Mouse (Mus musculus): Measurements from ENCODE around the gene Fam228b. TPM values are rescaled to one million over a fixed set of nuclear protein-coding genes. Genes with fewer than 3 reads are reported as not detected.
"Not testable (repeated sequence)": the region's sequence is repeated elsewhere in the genome, so short reads cannot be mapped to it uniquely, and the experiment has no call there.

Fam228b gene
- polyA plus RNA-seq, 1 experiment from 2014 or later: 1.0 TPM

DNA sequence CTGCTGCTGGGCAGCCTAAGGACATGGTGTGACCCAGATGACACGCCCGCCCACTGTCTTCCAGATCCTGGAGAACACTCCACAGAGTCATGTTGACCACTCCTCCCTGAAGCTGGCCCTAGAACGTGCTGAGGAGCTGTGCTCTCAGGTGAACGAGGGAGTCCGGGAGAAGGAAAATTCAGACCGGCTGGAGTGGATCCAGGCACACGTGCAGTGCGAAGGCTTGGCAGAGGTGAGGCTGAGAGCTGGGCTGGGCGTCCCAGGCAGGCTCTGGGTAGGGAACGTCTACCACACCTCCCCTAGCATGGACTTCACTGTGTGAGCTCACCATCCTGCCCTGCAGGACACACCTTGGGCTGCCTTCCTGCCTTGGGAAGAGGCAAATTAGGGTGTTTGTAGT, 62.2 kb downstream of the Fam228b start:
- TF ChIP-seq CTCF (IDR thresholded peaks at IDR 0.05; ENCODE audit: low read depth): no peak
- no peak for TF ChIP-seq EP300 (optimal IDR thresholded peaks at IDR 0.05)
- Histone ChIP-seq H3K36me3 (ENCODE audit: control insufficient read depth, insufficient read depth, low read length) (peaks cover 3% of the 10 kb centered on the region; the same call in 1 of the 2 replicates), H3K27me3 (ENCODE audit: control insufficient read depth, insufficient read depth, low read length) (no peaks in the 10 kb centered on the region), H3K4me1 (replicated peaks; ENCODE audit: control insufficient read depth, insufficient read depth) (no peaks in the 10 kb centered on the region), H3K27ac (replicated peaks) (no peak overlapping the region), H3K9me3 (ENCODE audit: control insufficient read depth, low read length) (no peaks in the 10 kb centered on the region), H3K9ac (ENCODE audit: low read length) (no peak overlapping the region), H3K4me3 (ENCODE audit: low read depth, low read length) (no peak overlapping the region), H3K4me2 (replicated peaks; ENCODE audit: low read depth) (no peak overlapping the region)
- DNase-seq (ENCODE audit: low spot score) (peak; percentile 26), ATAC-seq (ENCODE audit: low FRiP score, low TSS enrichment) (peak; percentile 63; the same call in 1 of the 2 replicates)
- 83% methylated on average over 10 of the region's 10 CpGs for WGBS

GRCm38 (mm10) chr12:4706175-4706574, 62.9 kb downstream of the Fam228b start:
- 84% methylated on average over 5 of the region's 5 CpGs for WGBS
- no peak overlapping the region for H3K9ac ChIP-seq (ENCODE audit: low read length)
- no peak for DNase-seq (ENCODE audit: low spot score)

GRCm38 (mm10) chr12:4705626-4706025, 63.4 kb downstream of the Fam228b start:
- not testable (repeated sequence) for H3K4me3 ChIP-seq (ENCODE audit: low read depth, low read length); H3K4me2 ChIP-seq (replicated peaks; ENCODE audit: low read depth); H3K9ac ChIP-seq (ENCODE audit: low read length); H3K27ac ChIP-seq (replicated peaks); H3K4me1 ChIP-seq (replicated peaks; ENCODE audit: control insufficient read depth, insufficient read depth); H3K36me3 ChIP-seq (ENCODE audit: control insufficient read depth, insufficient read depth, low read length); H3K9me3 ChIP-seq (ENCODE audit: control insufficient read depth, low read length); H3K27me3 ChIP-seq (ENCODE audit: control insufficient read depth, insufficient read depth, low read length); DNase-seq (ENCODE audit: low spot score)
- peak; percentile 59; the same call in 1 of the 2 replicates for ATAC-seq (ENCODE audit: low FRiP score, low TSS enrichment)
- WGBS: 34% methylated on average over 6 of the region's 6 CpGs

More at GRCm38 (mm10) chr12:4706175-4706574, 62.9 kb downstream of the Fam228b start:
- Histone ChIP-seq H3K36me3 (ENCODE audit: control insufficient read depth, insufficient read depth, low read length) (peaks cover 3% of the 10 kb centered on the region; the same call in 1 of the 2 replicates), H3K4me2 (replicated peaks; ENCODE audit: low read depth) (no peak overlapping the region), H3K9me3 (ENCODE audit: control insufficient read depth, low read length) (no peaks in the 10 kb centered on the region), H3K4me1 (replicated peaks; ENCODE audit: control insufficient read depth, insufficient read depth) (no peaks in the 10 kb centered on the region), H3K27me3 (ENCODE audit: control insufficient read depth, insufficient read depth, low read length) (no peaks in the 10 kb centered on the region), H3K4me3 (ENCODE audit: low read depth, low read length) (no peak overlapping the region), H3K27ac (replicated peaks) (no peak overlapping the region)
- ATAC-seq (ENCODE audit: low FRiP score, low TSS enrichment): no peak
- no peak for TF ChIP-seq EP300 (optimal IDR thresholded peaks at IDR 0.05)
- no peak for TF ChIP-seq CTCF (IDR thresholded peaks at IDR 0.05; ENCODE audit: low read depth)

DNA sequence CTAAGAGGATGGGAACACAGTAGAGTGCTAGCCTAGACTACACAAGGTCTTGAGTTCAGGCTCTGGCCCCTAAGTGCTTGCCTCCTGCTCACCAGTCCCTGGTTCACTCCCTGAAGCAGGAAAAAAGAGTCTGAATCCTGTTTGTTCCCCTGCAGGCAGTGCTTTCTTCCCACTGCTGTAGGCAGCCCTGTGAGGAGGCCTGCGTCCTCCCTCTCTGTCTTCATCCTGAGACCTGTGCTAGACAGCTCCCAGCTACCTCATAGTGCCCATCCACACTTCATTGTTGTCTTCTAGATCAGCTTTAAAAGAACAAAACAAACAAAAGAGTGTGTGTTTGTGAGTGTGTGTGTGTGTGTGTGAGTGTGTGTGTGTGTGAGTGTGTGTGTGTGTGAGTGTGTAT, 74.5 kb downstream of the Fam228b start:
- Histone ChIP-seq H3K9ac (ENCODE audit: low read length) (no peak overlapping the region), H3K4me1 (replicated peaks; ENCODE audit: control insufficient read depth, insufficient read depth) (no peaks in the 10 kb centered on the region), H3K4me3 (ENCODE audit: low read depth, low read length) (no peak overlapping the region), H3K27me3 (ENCODE audit: control insufficient read depth, insufficient read depth, low read length) (no peaks in the 10 kb centered on the region), H3K4me2 (replicated peaks; ENCODE audit: low read depth) (no peak overlapping the region), H3K27ac (replicated peaks) (no peak overlapping the region), H3K9me3 (ENCODE audit: control insufficient read depth, low read length) (no peaks in the 10 kb centered on the region), H3K36me3 (ENCODE audit: control insufficient read depth, insufficient read depth, low read length) (peaks cover 9% of the 10 kb centered on the region; the same call in 1 of the 2 replicates)
- WGBS: 86% methylated on average over 1 of the region's 1 CpGs
- ATAC-seq (ENCODE audit: low FRiP score, low TSS enrichment) (no peak), DNase-seq (ENCODE audit: low spot score) (no peak)
- no peak for TF ChIP-seq CTCF (IDR thresholded peaks at IDR 0.05; ENCODE audit: low read depth)
- no peak for TF ChIP-seq EP300 (optimal IDR thresholded peaks at IDR 0.05)

DNA sequence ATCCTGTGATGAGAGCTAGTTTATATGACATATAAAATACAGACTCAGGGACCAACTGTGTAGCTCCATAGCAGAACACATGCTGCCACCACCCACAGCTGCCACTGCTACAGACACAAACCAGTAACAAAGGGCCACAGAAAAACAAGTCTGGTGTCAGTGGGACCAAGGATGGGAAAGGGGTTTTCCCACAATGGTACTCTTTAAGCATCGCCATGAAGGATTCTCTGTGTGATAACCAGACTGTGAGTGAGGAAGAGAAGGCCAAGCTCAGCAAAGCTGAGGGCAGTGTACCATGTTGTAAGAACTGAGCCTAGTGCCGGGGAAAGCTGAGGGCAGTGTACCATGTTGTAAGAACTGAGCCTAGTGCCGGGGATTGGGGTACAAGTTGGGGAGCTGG, 77.9 kb downstream of the Fam228b start:
- Histone ChIP-seq H3K9ac (ENCODE audit: low read length) (no peak overlapping the region), H3K27ac (replicated peaks) (no peak overlapping the region), H3K36me3 (ENCODE audit: control insufficient read depth, insufficient read depth, low read length) (no peaks in the 10 kb centered on the region), H3K4me2 (replicated peaks; ENCODE audit: low read depth) (no peak overlapping the region), H3K9me3 (ENCODE audit: control insufficient read depth, low read length) (no peaks in the 10 kb centered on the region), H3K27me3 (ENCODE audit: control insufficient read depth, insufficient read depth, low read length) (no peaks in the 10 kb centered on the region), H3K4me3 (ENCODE audit: low read depth, low read length) (no peak overlapping the region), H3K4me1 (replicated peaks; ENCODE audit: control insufficient read depth, insufficient read depth) (no peaks in the 10 kb centered on the region)
- WGBS: 89% methylated on average over 3 of the region's 3 CpGs
- DNase-seq (ENCODE audit: low spot score): no peak
- TF ChIP-seq CTCF (IDR thresholded peaks at IDR 0.05; ENCODE audit: low read depth) (no peak), EP300 (optimal IDR thresholded peaks at IDR 0.05) (no peak)
- ATAC-seq (ENCODE audit: low FRiP score, low TSS enrichment): no peak

Other genes with a start within 250 kb of the Fam228b start
- 23.3 and 26.9 TPM in 2 replicates for gene Itsn2, start 176.6 kb downstream of the Fam228b start, polyA plus RNA-seq (2015; fragmentation: Nextera tagmentation; extraction: Ambion mirVana)
- gene Gm3625, start 176.3 kb downstream of the Fam228b start, polyA plus RNA-seq (2015; fragmentation: Nextera tagmentation; extraction: Ambion mirVana): not detected in 2 replicates
- 0.05 and 0.19 TPM in 2 replicates for gene Fam228a, start 30.8 kb downstream of the Fam228b start, polyA plus RNA-seq (2015; fragmentation: Nextera tagmentation; extraction: Ambion mirVana)
- 0.96 and 1.4 TPM in 2 replicates for gene Pfn4, start 245 bp downstream of the Fam228b start, polyA plus RNA-seq (2015; fragmentation: Nextera tagmentation; extraction: Ambion mirVana)
- gene Sf3b6, start 48.3 kb upstream of the Fam228b start, polyA plus RNA-seq (2015; fragmentation: Nextera tagmentation; extraction: Ambion mirVana): 288 and 301 TPM in 2 replicates
- gene Fkbp1b, start 72.3 kb upstream of the Fam228b start, polyA plus RNA-seq (2015; fragmentation: Nextera tagmentation; extraction: Ambion mirVana): 7.7 and 8.3 TPM in 2 replicates
- gene Wdcp, start 74.0 kb upstream of the Fam228b start, polyA plus RNA-seq (2015; fragmentation: Nextera tagmentation; extraction: Ambion mirVana): 7.4 and 8.2 TPM in 2 replicates
- 0.30 and 0.38 TPM in 2 replicates for gene Mfsd2b, start 105.1 kb upstream of the Fam228b start, polyA plus RNA-seq (2015; fragmentation: Nextera tagmentation; extraction: Ambion mirVana)
- gene Ubxn2a, start 138.4 kb upstream of the Fam228b start, polyA plus RNA-seq (2015; fragmentation: Nextera tagmentation; extraction: Ambion mirVana): 35.2 and 37.6 TPM in 2 replicates
- 4.1 and 4.6 TPM in 2 replicates for gene Atad2b, start 148.1 kb upstream of the Fam228b start, polyA plus RNA-seq (2015; fragmentation: Nextera tagmentation; extraction: Ambion mirVana)